Mouse (Mus musculus) MEL (cell line): ENCODE results near the gene Tsg101.

Experiments
- CTCF ChIP-seq, 3 experiments: IDR thresholded peaks in 2 of 3; conservative IDR thresholded peaks in 1 of 3; 2 replicates each; pipeline ENCODE4 v1.5.1; 2011 to 2012; ENCODE audit warnings: low read length in 3 of 3, low read depth in 2 of 3, mild to moderate bottlenecking in 2 of 3, improper control_type of control experiment in 1 of 3, inconsistent platforms in 1 of 3, mixed read lengths in 1 of 3, moderate library complexity in 1 of 3; ENCODE audit not compliant: control insufficient read depth in 1 of 3, insufficient read depth in 1 of 3, poor library complexity in 1 of 3, severe bottlenecking in 1 of 3
- E2F4 ChIP-seq: IDR thresholded peaks from 2 replicates; pipeline ENCODE4 v1.6.1; 2011; ENCODE audit warnings: low read depth, low read length, improper control_type of control experiment, borderline replicate concordance
- HCFC1 ChIP-seq: IDR thresholded peaks from 2 replicates; pipeline ENCODE4 v1.6.1; 2012; ENCODE audit warnings: low read depth, mild to moderate bottlenecking, inconsistent platforms, low read length, improper control_type of control experiment, moderate library complexity
- POLR2A ChIP-seq, 2 experiments: IDR thresholded peaks; 2 replicates each; pipeline ENCODE4 v1.6.1; 2011 to 2012; ENCODE audit warnings: low read length in 2 of 2, mild to moderate bottlenecking in 2 of 2, control low read depth in 1 of 2, improper control_type of control experiment in 1 of 2, low read depth in 1 of 2, moderate library complexity in 1 of 2; ENCODE audit not compliant: control insufficient read depth in 1 of 2, insufficient read depth in 1 of 2, poor library complexity in 1 of 2
- RAD21 ChIP-seq: IDR thresholded peaks from 2 replicates; pipeline ENCODE4 v1.6.1; 2011; ENCODE audit warnings: mild to moderate bottlenecking, low read depth, low read length, improper control_type of control experiment
- SMC3 ChIP-seq: IDR thresholded peaks from 2 replicates; pipeline ENCODE4 v1.6.1; 2011; ENCODE audit warnings: low read depth, low read length, improper control_type of control experiment
- ZNF384 ChIP-seq: IDR thresholded peaks from 2 replicates; pipeline ENCODE4 v1.6.1; 2012; ENCODE audit warnings: low read depth, mild to moderate bottlenecking, inconsistent platforms, low read length, improper control_type of control experiment

DNA sequence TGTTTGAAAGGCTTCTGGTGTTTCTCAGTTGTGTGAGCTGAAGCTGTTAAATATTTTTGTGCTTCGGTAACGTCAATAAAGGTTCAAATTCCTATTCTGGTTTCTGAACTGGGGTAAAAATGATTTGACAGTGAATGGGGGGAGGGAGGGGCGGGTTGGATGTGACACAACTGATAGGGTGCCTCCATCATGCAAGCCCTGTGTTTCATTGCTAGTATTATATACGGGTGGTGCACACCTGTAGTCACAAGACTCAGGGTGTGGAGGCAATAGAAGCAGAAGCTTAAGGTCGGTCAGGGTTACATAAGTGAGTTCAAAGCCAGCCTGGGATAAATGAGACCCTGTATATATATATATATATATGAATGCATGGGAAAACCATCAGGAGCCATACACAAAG is 79.9 kb downstream of the Tsg101 start:
- TF ChIP-seq E2F4 (no peak), HCFC1 (no peak), ZNF384 (no peak), CTCF (IDR thresholded peaks at IDR 0.05 in 2 of 3, conservative IDR thresholded peaks at IDR 0.05 in 1 of 3; ENCODE audit: control insufficient read depth in 1 of 3, insufficient read depth in 1 of 3, low read depth in 2 of 3, low read length in 3 of 3, poor library complexity in 1 of 3, severe bottlenecking in 1 of 3) (no peak), POLR2A (IDR thresholded peaks at IDR 0.05; ENCODE audit: control insufficient read depth in 1 of 2, insufficient read depth in 1 of 2, low read depth in 1 of 2, low read length in 2 of 2, poor library complexity in 1 of 2) (no peak), RAD21 (no peak), SMC3 (no peak)
